Mouse (Mus musculus): ENCODE data around the gene Fip1l1.

DNA sequence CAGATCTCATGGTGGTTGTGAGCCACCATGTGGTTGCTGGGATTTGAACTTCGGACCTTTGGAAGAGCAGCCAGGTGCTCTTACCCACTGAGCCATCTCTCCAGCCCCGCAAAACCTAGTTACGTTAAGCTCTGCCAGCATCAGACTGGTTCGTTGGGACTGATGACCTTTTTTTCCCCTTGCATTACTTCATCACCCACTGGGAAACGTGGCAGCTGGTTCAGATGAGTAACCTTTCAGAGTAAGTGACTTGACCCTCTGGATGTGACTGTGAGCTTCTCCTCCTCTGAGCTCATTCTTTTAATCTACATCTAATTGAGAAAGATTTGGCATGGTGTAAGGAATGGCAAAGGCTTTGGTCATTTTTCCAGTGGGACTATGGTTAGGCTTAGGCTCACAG, 64.8 kb downstream of the Fip1l1 start:
- TF ChIP-seq POLR2A (IDR thresholded peaks at IDR 0.05; ENCODE audit: borderline replicate concordance, low read depth, low read length) (no peak), CTCF (IDR thresholded peaks at IDR 0.05; ENCODE audit: low read depth, low read length) (no peak)

Data from bone marrow macrophage, adult 2 months (primary cell).